Mouse (Mus musculus) forebrain, embryonic 13.5 days (tissue): ENCODE results near the gene Nptxr. TPM values are rescaled to one million over a fixed set of nuclear protein-coding genes. Genes with fewer than 3 reads are reported as not detected.

Experiments used
- ATAC-seq: fragments of 200-750 bp; cut with Nextera tagmentation; 2 replicates; pipeline ENCODE4 v1.8.0; 2017
- H3K27ac ChIP-seq: fragments of 300-500 bp; sonication (generic); 2 replicates; pipeline ENCODE4 v1.5.1; 2015; ENCODE audit warnings: inconsistent platforms, mild to moderate bottlenecking, moderate library complexity
- H3K27me3 ChIP-seq: fragments of 300-500 bp; sonication (generic); 2 replicates; pipeline ENCODE4 v1.6.1; 2015; ENCODE audit warnings: mild to moderate bottlenecking, inconsistent platforms
- H3K36me3 ChIP-seq: fragments of 300-500 bp; sonication (generic); 2 replicates; pipeline ENCODE4 v1.6.1; 2015; ENCODE audit warnings: mild to moderate bottlenecking, inconsistent platforms; ENCODE audit not compliant: poor library complexity, severe bottlenecking
- H3K4me1 ChIP-seq: fragments of 300-500 bp; sonication (generic); 2 replicates; pipeline ENCODE4 v1.6.1; 2015; ENCODE audit warnings: inconsistent platforms
- H3K4me2 ChIP-seq: fragments of 300-500 bp; sonication (generic); 2 replicates; pipeline ENCODE4 v1.6.1; 2015; ENCODE audit warnings: inconsistent platforms, mild to moderate bottlenecking, moderate library complexity
- H3K4me3 ChIP-seq: fragments of 300-500 bp; sonication (generic); 2 replicates; pipeline ENCODE4 v1.5.1; 2015; ENCODE audit warnings: mild to moderate bottlenecking, inconsistent platforms
- H3K9ac ChIP-seq: fragments of 300-500 bp; sonication (generic); 2 replicates; pipeline ENCODE4 v1.6.1; 2015; ENCODE audit warnings: mild to moderate bottlenecking, inconsistent platforms
- H3K9me3 ChIP-seq: fragments of 300-500 bp; sonication (generic); replicated peaks from 2 replicates; pipeline ENCODE4 v1.6.1; 2016; ENCODE audit warnings: inconsistent platforms
- WGBS: fragments of 180-500 bp; shearing (Covaris S2); methylation state at CpG from one replicate; pipeline ENCODE4 v1.1.7; 2015; 5-methylcytosine and 5-hydroxymethylcytosine counted together
- polyA plus RNA-seq: library from polyadenylated mRNA; unstranded; fragments of >200 nt; fragmentation: Nextera tagmentation; extraction: Ambion mirVana; gene quantifications from 2 replicates; pipeline ENCODE4 v1.2.1, GENCODE M21; 2015

Gene Nptxr
- polyA plus RNA-seq: 7.9 and 8.3 TPM in 2 replicates

DNA sequence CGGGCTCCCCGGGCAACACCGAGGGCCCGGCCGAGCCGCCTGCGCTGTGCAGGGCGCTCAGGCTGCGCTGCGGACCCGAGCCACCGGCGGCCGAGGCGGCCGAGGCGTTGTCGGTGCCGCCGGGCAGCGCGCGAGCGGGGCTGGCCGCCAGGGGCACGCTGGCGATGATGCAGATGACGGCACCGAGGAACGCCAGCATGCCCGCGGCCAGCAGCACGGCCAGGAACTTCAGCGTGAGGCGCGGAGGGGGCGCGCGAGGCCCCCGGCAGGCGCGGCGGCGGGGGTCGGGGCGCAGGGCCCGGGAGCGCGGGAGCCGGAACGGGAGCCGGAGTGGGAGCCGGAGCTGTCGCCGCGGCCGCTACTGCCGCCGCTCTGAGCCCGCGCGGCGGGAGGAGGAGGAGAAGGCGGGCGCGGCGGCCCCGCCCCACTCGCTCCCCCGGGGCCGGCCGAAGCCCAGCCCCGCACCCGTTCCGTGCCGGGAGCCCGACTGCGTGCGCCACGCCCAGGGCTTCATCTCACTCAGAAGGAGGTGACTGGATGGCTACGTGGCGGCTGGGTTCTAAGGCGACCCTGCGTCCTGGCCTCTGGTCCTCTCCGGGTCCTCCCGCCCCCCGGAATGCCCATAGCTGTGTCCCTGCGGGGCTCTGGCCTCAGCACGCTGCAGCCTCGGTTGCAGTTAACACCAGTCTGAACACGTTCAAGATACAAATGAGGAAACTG, at the start of gene Nptxr:
TSS of gene Nptxr (minus strand) at position 415 of the 720 bp plus-strand sequence.
- Histone ChIP-seq H3K4me3 (peak within 1 kb of the TSS; percentile 62), H3K9me3 (no peaks in the 10 kb centered on the region), H3K4me2 (peak within 1 kb of the TSS; percentile 86), H3K4me1 (peaks cover 21% of the 10 kb centered on the region), H3K36me3 (no peaks in the 10 kb centered on the region), H3K27me3 (peaks cover 69% of the 10 kb centered on the region), H3K9ac (peak within 1 kb of the TSS; percentile 74), H3K27ac (peak within 1 kb of the TSS; percentile 69)
- peak; percentile 78 for ATAC-seq
- under 1% methylated on average over 47 of the region's 91 CpGs for WGBS

DNA sequence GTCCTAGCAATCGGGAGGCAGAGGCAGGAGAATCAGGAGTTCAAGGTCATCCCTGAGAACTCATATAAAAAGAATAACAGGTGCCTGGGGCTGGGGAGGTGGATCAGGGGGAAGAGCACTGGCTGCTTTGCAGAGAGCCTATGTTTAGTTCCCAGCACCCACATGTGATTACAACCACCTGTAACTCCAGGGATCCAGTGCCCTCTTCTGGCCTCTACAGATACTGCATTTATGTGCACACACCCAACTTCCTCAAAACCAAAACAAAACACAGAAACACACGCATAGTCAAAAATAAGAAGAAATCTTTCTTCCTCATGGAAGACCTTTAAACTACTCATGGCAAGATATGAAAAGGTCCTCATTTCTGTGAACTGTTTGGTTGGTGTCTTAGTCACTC, 45.6 kb upstream of the Nptxr start:
- Histone ChIP-seq H3K36me3 (no peaks in the 10 kb centered on the region), H3K9me3 (no peaks in the 10 kb centered on the region), H3K4me3 (no peak overlapping the region), H3K4me2 (no peak overlapping the region), H3K27ac (no peak overlapping the region), H3K9ac (no peak overlapping the region), H3K27me3 (0 out of 2 replicates have a peak, but pooled peaks cover 3% of the 10 kb centered on the region), H3K4me1 (peaks cover 6% of the 10 kb centered on the region; the same call in 1 of the 2 replicates)
- no peak for ATAC-seq
- WGBS: 96% methylated on average over 2 of the region's 2 CpGs

DNA sequence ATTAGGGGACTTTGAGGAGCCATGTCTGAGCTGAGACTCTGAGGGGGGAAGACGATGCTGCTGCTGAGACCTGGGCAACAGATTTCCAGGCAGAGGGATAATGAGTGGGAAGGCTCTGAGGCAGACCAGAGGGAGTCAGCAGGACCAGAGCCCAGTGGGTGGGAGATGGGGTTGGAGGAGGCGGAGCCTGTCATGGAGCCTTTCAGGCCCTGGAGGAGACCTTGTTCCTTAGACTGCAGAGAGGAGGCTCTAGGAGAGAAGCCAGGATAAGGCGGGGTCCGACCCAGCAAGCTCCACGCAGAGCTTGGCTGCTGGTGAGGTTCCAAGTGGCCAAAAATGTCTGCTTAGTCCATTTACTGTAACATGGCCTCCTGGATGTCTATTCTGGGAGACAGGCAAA, 42.5 kb upstream of the Nptxr start:
- Histone ChIP-seq H3K4me2 (no peak overlapping the region), H3K36me3 (no peaks in the 10 kb centered on the region), H3K27me3 (0 out of 2 replicates have a peak, but pooled peaks cover 3% of the 10 kb centered on the region), H3K4me1 (peaks cover 6% of the 10 kb centered on the region; the same call in 1 of the 2 replicates), H3K9ac (no peak overlapping the region), H3K4me3 (no peak overlapping the region), H3K27ac (no peak overlapping the region), H3K9me3 (no peaks in the 10 kb centered on the region)
- ATAC-seq: no peak
- 16% methylated on average over 5 of the region's 5 CpGs for WGBS

DNA sequence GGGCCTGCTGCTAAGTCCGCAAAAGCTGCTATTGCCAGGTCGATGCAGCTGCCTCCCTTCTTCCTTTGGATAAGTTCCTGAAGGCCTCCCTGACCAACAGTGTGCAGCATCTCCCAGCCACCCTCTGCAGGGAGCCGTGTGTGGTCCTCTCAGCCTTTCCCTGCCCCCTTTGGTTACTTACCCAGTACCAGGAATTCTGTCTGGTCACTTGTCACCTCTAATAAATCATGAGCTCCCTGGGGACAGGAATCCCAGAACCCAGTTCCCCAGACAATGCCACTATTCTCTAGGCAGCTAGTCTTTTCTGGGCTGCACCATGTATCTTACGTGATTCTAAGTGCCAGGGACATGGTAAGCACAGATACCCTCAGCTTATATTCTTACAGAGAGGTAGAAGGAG, 41.4 kb upstream of the Nptxr start:
- WGBS: 69% methylated on average over 4 of the region's 4 CpGs
- Histone ChIP-seq H3K4me1 (peaks cover 6% of the 10 kb centered on the region; the same call in 1 of the 2 replicates), H3K4me3 (no peak overlapping the region), H3K9ac (no peak overlapping the region), H3K27me3 (0 out of 2 replicates have a peak, but pooled peaks cover 3% of the 10 kb centered on the region), H3K27ac (no peak overlapping the region), H3K36me3 (no peaks in the 10 kb centered on the region), H3K9me3 (no peaks in the 10 kb centered on the region), H3K4me2 (no peak overlapping the region)
- ATAC-seq: no peak

DNA sequence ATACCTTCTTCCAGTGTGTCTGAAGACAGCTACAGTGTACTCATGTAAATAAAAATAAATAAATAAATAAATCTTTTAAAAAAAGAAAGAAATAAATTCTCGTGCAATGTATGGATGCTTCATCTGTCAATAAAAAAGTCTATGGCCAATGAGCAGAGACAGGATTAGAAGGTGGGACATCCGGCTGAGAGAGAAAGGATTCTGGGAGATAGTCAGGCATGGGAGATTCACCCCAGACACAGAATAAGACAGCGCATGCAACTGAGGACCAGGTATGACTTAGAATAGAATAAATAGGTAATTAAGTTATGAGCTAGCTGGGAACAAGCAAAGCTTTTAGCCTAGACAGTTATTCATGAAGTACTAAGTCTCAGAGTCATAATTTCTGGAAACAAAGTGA, 38.4 kb upstream of the Nptxr start:
- ATAC-seq: no peak
- H3K36me3 ChIP-seq: no peaks in the 10 kb centered on the region
- no peaks in the 10 kb centered on the region for H3K9me3 ChIP-seq
- no peak overlapping the region for H3K9ac ChIP-seq
- H3K27ac ChIP-seq: no peak overlapping the region
- 0 out of 2 replicates have a peak, but pooled peaks cover 1% of the 10 kb centered on the region for H3K27me3 ChIP-seq
- H3K4me1 ChIP-seq: peaks cover 6% of the 10 kb centered on the region; the same call in 1 of the 2 replicates
- no peak overlapping the region for H3K4me3 ChIP-seq
- H3K4me2 ChIP-seq: no peak overlapping the region
- WGBS: 88% methylated on average over 3 of the region's 3 CpGs

DNA sequence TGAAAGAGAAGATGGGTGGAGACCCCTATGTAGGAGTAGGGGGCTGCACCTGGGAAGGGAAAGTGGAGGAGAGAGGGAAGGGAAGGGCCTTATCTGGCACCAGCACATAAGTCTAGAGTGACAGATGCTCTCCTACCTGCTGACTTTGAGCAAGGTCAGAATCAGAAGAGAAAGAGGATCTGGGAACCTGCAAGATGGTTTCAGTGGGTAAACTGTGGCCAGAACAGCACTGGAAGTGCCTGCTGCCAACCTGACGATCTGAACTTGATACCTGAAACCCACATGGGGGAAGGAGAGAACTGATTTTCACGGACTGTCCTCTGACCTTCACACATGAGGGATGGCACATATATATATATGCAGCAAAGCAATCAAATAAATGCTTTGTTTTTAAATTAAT, 35.7 kb upstream of the Nptxr start:
- no peak overlapping the region for H3K27ac ChIP-seq
- no peaks in the 10 kb centered on the region for H3K27me3 ChIP-seq
- H3K4me3 ChIP-seq: no peak overlapping the region
- ATAC-seq: no peak
- H3K9me3 ChIP-seq: no peaks in the 10 kb centered on the region
- no peak overlapping the region for H3K4me2 ChIP-seq
- 53% methylated on average over 2 of the region's 2 CpGs for WGBS
- peaks cover 7% of the 10 kb centered on the region for H3K4me1 ChIP-seq
- no peak overlapping the region for H3K9ac ChIP-seq
- no peaks in the 10 kb centered on the region for H3K36me3 ChIP-seq

DNA sequence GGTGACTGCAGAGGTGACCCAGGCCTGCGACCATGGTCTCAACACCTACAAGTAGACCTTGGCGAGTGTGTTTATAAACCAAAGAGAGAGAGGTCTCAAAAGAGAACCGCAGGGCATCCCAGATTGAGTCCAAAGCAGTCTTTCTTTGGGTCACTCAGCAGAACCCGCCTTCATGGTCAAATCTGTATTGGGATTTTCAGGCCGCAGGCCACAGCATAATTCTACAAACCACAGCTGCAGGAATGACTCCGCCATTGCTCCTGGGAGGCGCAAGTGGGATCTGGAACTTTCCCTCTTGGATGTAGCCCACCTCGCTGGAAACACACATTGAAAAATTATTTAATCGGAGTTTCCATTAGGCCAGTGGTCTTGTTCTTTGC, 30.3 kb upstream of the Nptxr start:
- no peak for ATAC-seq
- H3K9ac ChIP-seq: peak overlapping the region; percentile 65
- peak overlapping the region; percentile 98 for H3K4me2 ChIP-seq
- H3K27me3 ChIP-seq: no peaks in the 10 kb centered on the region
- H3K4me1 ChIP-seq: peaks cover 45% of the 10 kb centered on the region
- H3K27ac ChIP-seq: peak overlapping the region; percentile 97
- H3K9me3 ChIP-seq: no peaks in the 10 kb centered on the region
- peak overlapping the region; percentile 84 for H3K4me3 ChIP-seq
- H3K36me3 ChIP-seq: peaks cover 10% of the 10 kb centered on the region
- 46% methylated on average over 9 of the region's 9 CpGs for WGBS

DNA sequence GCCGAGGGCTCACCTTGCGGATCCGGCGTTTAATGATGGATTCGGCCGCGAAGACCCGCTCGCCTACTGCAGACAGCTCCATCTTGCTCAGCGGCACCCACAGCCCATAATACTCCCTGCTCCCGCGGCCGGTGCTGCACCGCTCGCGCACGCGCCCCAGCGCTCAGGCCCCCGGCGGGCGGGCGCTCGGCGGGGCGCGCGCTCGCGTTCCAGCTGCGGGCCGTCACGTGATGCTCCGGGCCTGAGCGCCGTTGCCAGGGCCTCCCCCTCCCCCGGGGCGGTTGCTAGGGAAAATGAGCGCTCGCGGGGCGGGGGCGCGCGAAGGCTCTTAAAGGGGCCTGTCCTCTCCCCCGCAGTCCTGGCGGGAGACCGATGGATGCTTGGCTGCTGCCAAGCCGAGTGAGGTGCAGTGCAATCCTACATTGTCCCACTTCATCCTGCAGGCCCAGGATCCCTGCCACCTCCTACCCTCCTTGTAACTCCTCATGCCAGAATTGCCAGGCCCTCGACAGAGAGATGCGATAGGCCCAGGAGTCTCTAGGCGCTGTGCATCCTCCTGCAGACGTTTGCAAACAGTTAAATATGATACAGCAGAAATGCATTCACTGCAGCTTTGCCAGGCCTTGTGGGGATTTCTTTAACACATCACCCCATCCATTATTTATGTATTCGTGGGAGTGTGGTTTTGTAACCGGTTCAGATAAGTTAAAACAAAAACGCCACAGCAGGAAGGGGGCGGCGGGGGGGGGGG, 29.7 kb upstream of the Nptxr start, which contains the start of the genes Npcd and Cbx6:
TSS of gene Npcd (minus strand) at position 108 of the 751 bp plus-strand sequence.
TSS of gene Cbx6 (minus strand) at position 559 of the 751 bp plus-strand sequence.
- peaks cover 50% of the 10 kb centered on the region for H3K4me1 ChIP-seq
- peaks cover 10% of the 10 kb centered on the region for H3K36me3 ChIP-seq
- ATAC-seq: peak; percentile 91
- H3K9ac ChIP-seq: peak within 1 kb of the TSS; percentile 89
- peak within 1 kb of the TSS; percentile 98 for H3K4me2 ChIP-seq
- under 1% methylated on average over 46 of the region's 58 CpGs for WGBS
- H3K27me3 ChIP-seq: no peaks in the 10 kb centered on the region
- no peaks in the 10 kb centered on the region for H3K9me3 ChIP-seq
- H3K4me3 ChIP-seq: peak within 1 kb of the TSS; percentile 84
- peak within 1 kb of the TSS; percentile 97 for H3K27ac ChIP-seq

DNA sequence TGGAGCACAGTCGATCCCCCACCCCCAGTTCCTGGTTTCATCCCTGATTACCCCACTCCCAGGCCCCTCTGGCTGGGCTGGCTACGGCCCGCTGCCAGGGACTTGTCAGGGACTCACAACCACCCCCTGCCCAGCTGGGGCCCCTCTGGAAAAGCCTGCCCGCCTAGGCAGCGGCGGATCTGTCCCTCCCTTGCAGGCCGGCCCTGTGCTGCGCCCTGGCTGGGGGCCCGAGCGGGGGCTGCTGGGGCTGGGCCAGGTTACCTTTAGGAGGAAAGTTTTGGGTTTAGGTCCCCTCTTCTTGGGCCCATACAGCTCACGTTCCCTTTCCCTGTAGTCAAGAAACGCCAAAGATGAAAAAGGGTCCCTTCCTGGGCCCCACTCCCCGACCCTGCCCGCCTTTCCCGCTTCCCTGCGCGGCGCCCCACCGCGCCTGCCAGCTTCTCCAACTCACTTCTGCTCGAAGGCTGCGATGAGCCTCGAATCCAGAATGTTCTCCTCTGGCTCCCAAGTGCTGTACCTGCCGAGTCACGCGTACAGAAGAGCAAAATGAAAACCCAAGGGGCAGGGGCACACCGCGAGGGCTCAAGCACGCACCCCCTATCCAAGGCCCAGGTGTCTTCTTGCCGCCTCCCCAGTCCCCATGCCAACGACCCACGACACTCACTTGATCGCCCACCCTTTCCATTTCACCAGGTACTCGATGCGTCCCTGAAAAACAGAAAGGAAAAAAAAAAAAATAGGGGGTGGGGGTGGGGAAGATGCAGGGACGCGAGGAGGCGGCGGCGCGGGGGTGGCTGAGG, 28.9 kb upstream of the Nptxr start:
- H3K9ac ChIP-seq: peak overlapping the region; percentile 89
- peak overlapping the region; percentile 97 for H3K27ac ChIP-seq
- peak overlapping the region; percentile 98 for H3K4me2 ChIP-seq
- ATAC-seq: peak; percentile 34; the same call in 1 of the 2 replicates
- H3K9me3 ChIP-seq: no peaks in the 10 kb centered on the region
- peaks cover 18% of the 10 kb centered on the region for H3K36me3 ChIP-seq
- peak overlapping the region; percentile 84 for H3K4me3 ChIP-seq
- no peaks in the 10 kb centered on the region for H3K27me3 ChIP-seq
- H3K4me1 ChIP-seq: peaks cover 59% of the 10 kb centered on the region
- WGBS: under 1% methylated on average over 41 of the region's 41 CpGs

DNA sequence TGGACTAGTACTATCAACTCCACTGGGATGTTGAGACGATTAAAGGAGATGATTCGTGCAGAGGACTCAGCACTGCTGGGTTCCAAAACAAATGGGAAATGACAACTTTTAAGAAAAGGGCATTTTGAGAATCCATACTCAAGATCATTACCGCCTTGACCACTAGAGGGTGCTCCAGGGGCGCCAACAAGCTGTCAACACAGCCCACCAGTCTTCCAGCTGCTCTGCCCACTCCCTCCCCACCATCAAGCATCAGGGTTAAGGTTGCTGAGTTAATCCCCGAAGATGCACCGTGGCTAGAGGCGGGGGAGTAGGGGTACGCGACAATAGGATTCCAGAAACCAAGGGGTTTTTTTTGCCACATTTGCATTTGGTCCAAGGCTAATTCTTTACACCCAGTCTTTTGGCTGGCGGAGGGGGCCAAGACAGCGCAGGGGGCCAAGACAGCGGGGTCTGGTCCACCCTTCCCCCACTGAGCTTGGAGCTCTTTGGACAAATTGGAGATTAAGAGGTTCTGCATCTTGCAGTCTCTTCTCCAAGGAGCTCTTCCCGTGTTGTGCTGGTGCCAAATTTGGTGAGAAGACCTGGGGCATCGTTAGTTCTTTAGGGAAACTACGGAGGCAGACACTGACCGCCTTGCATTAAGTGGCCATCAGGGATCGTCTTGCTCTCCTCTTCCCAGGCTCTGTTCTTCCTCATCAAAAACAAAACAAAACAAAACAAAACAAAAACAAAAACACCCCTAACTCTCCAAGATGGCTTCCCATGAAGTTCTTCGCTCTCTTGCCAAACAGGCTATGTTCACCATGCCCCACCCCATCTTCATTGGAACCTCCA, 27.7 kb upstream of the Nptxr start:
- Histone ChIP-seq H3K36me3 (peaks cover 30% of the 10 kb centered on the region), H3K27me3 (no peaks in the 10 kb centered on the region), H3K4me2 (peak overlapping the region; percentile 98), H3K4me1 (peaks cover 71% of the 10 kb centered on the region), H3K9me3 (no peaks in the 10 kb centered on the region), H3K27ac (peak overlapping the region; percentile 97), H3K9ac (peak overlapping the region; percentile 89), H3K4me3 (peak overlapping the region; percentile 84)
- ATAC-seq: no peak
- WGBS: 19% methylated on average over 18 of the region's 18 CpGs

DNA sequence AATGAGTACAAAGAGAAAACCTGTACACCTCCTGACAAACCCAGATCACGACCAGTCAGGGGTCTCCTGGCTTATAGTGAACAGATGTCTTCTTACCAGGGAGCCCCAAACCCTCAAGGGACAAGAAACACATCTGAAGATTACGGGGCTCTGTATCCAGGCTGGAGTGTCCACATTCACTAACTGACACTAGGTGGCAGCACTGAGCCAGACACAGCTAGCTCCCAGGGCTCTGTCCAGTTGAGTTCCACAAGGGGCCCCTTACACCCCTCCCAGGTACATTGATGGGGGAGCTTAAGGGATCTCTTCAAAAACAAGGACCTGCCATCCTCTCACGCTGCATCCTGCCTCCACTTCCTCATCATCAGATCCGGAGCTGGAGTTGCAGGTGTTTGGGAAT, 25.8 kb upstream of the Nptxr start:
- Histone ChIP-seq H3K4me3 (no peak overlapping the region), H3K27me3 (no peaks in the 10 kb centered on the region), H3K4me2 (no peak overlapping the region), H3K9ac (peak overlapping the region; percentile 31; the same call in 1 of the 2 replicates), H3K9me3 (no peaks in the 10 kb centered on the region), H3K27ac (no peak overlapping the region), H3K36me3 (peaks cover 42% of the 10 kb centered on the region), H3K4me1 (peaks cover 82% of the 10 kb centered on the region)
- 8% methylated on average over 4 of the region's 4 CpGs for WGBS
- no peak for ATAC-seq
